12 mouse cellular contexts compared by ENCODE assay signal in the genomic region with DNA sequence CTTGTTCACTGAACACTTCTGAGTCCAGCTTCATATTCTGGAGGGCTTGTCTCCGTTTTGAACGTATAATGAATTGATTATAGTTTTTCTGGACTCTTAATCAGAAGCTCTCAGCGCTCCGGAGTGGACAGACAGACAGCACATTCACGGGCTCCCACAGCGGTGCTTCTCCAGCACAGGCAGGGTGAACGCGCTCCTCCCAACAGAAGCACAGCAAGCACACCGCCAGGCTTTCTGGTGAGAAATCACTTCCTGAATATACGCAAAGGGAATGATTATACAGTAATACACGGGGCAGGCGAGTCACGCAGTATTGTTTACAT.
DNase-seq lines count a peak whose midpoint lies in the region; ATAC-seq and TF ChIP-seq lines count a peak whose summit lies in the region.
"Had no signal": no experiment of that assay in that cellular context is flagged by ENCODE, and none has a peak within 500 bp of the region (broad histone marks: within the 10 kb centered on the region; RNA-seq: fewer than 3 reads in every experiment).

No protein-coding gene starts in this region.

- ATAC-seq in lung, embryonic 14.5 days (ENCODE audit: insufficient read depth), result no peak
- ATAC-seq in forebrain, embryonic 13.5 days, result peak; percentile 88
- peak; percentile 41; the same call in 1 of the 2 replicates for ATAC-seq in hindbrain, embryonic 15.5 days (ENCODE audit: low FRiP score, low read depth)
- no peak for ATAC-seq in liver, postnatal 0 days
- ATAC-seq: activated CD4-positive, CD25-positive, alpha-beta regulatory T cell, adult 4 months had no signal

- no peaks in the 10 kb centered on the region for H3K4me1 ChIP-seq in lung, embryonic 14.5 days (ENCODE audit: insufficient read depth)
- H3K4me1 ChIP-seq in lung, adult 2 months (ENCODE audit: control insufficient read depth, insufficient read depth, low read length), result no peaks in the 10 kb centered on the region; the same call in 1 of the 2 replicates
- H3K4me1 ChIP-seq in forebrain, embryonic 13.5 days, result peaks cover 44% of the 10 kb centered on the region
- peaks cover 23% of the 10 kb centered on the region for H3K4me1 ChIP-seq in hindbrain, embryonic 15.5 days (replicated peaks)
- no peaks in the 10 kb centered on the region for H3K4me1 ChIP-seq in liver, postnatal 0 days (ENCODE audit: insufficient read depth)

- DNase-seq in lung, embryonic 14.5 days, result peak; percentile 36
- DNase-seq in lung, adult 2 months, result no peak
- DNase-seq in retina, embryonic 14.5 days (ENCODE audit: low spot score), result peak; percentile 75
- no peak for DNase-seq in liver, postnatal 0 days
- no peak for DNase-seq in gastrocnemius, postnatal 10 days
- DNase-seq: cerebellum, adult 2 months; heart, adult 2 months; kidney, adult 18-20 months; lung, adult 18-20 months had no signal

- H3K4me3 ChIP-seq in lung, embryonic 14.5 days (ENCODE audit: low read depth, low read length), result no peak overlapping the region
- no peak overlapping the region for H3K4me3 ChIP-seq in lung, adult 2 months (replicated peaks; ENCODE audit: extremely low read depth, low read depth, low read length)
- H3K4me3 ChIP-seq in forebrain, embryonic 13.5 days, result peak overlapping the region; percentile 14; the same call in 1 of the 2 replicates
- H3K4me3 ChIP-seq in hindbrain, embryonic 15.5 days, result no peak overlapping the region
- no peak overlapping the region for H3K4me3 ChIP-seq in liver, postnatal 0 days (ENCODE audit: low read depth, low read length)
- H3K4me3 ChIP-seq: heart, adult 2 months had no signal

- no peak overlapping the region for H3K27ac ChIP-seq in lung, embryonic 14.5 days (ENCODE audit: low read depth)
- H3K27ac ChIP-seq in forebrain, embryonic 13.5 days, result peak overlapping the region; percentile 85
- peak overlapping the region; percentile 36 for H3K27ac ChIP-seq in hindbrain, embryonic 15.5 days (replicated peaks)
- H3K27ac ChIP-seq in liver, postnatal 0 days (ENCODE audit: low read depth), result no peak overlapping the region
- H3K27ac ChIP-seq: heart, adult 2 months had no signal

- peak overlapping the region; percentile 28; the same call in 1 of the 2 replicates for H3K4me2 ChIP-seq in lung, embryonic 14.5 days
- H3K4me2 ChIP-seq in forebrain, embryonic 13.5 days, result peak overlapping the region; percentile 53
- peak overlapping the region; percentile 13; the same call in 1 of the 2 replicates for H3K4me2 ChIP-seq in hindbrain, embryonic 15.5 days
- no peak overlapping the region for H3K4me2 ChIP-seq in liver, postnatal 0 days (ENCODE audit: low read depth, low read length)

- no peak for TF ChIP-seq CTCF in lung, embryonic 14.5 days (IDR thresholded peaks at IDR 0.05; ENCODE audit: low read depth)
- TF ChIP-seq CTCF in lung, adult 2 months (IDR thresholded peaks at IDR 0.05; ENCODE audit: insufficient read depth, low read length), result no peak
- no peak for TF ChIP-seq CTCF in liver, postnatal 0 days (IDR thresholded peaks at IDR 0.05; ENCODE audit: low read depth)

- TF ChIP-seq EP300 in liver, postnatal 0 days (IDR thresholded peaks at IDR 0.05; ENCODE audit: low read depth), result no peak

- H3K9me3 ChIP-seq in lung, embryonic 14.5 days (ENCODE audit: low read depth, low read length), result no peaks in the 10 kb centered on the region
- H3K9me3 ChIP-seq in forebrain, embryonic 13.5 days (replicated peaks), result no peaks in the 10 kb centered on the region
- H3K9me3 ChIP-seq in hindbrain, embryonic 15.5 days, result no peaks in the 10 kb centered on the region
- no peaks in the 10 kb centered on the region for H3K9me3 ChIP-seq in liver, postnatal 0 days (ENCODE audit: low read length)

- no peak overlapping the region for H3K9ac ChIP-seq in lung, embryonic 14.5 days
- peak overlapping the region; percentile 37 for H3K9ac ChIP-seq in forebrain, embryonic 13.5 days
- no peak overlapping the region for H3K9ac ChIP-seq in hindbrain, embryonic 15.5 days
- H3K9ac ChIP-seq in liver, postnatal 0 days (replicated peaks), result no peak overlapping the region

- no peak for TF ChIP-seq POLR2A in lung, adult 2 months (IDR thresholded peaks at IDR 0.05; ENCODE audit: borderline replicate concordance, extremely low read depth, low read depth, low read length)

- H3K27me3 ChIP-seq in lung, embryonic 14.5 days (ENCODE audit: insufficient read depth, low read length), result no peaks in the 10 kb centered on the region
- peaks cover 31% of the 10 kb centered on the region for H3K27me3 ChIP-seq in forebrain, embryonic 13.5 days
- H3K27me3 ChIP-seq in hindbrain, embryonic 15.5 days, result no peaks in the 10 kb centered on the region
- H3K27me3 ChIP-seq in liver, postnatal 0 days (ENCODE audit: insufficient read depth, low read length), result no peaks in the 10 kb centered on the region

- WGBS in lung, embryonic 14.5 days, result 37% methylated on average over 13 of the region's 13 CpGs
- WGBS in lung, adult 2 months, result 54% methylated on average over 13 of the region's 13 CpGs
- 4% methylated on average over 13 of the region's 13 CpGs for whole genome bisulfite sequencing in forebrain, embryonic 13.5 days
- WGBS in hindbrain, embryonic 15.5 days, result 19% methylated on average over 13 of the region's 13 CpGs
- WGBS in liver, postnatal 0 days (ENCODE audit: insufficient replicate concordance), result 77% methylated on average over 13 of the region's 13 CpGs

- no peaks in the 10 kb centered on the region for H3K36me3 ChIP-seq in lung, embryonic 14.5 days (ENCODE audit: insufficient read depth)
- H3K36me3 ChIP-seq in forebrain, embryonic 13.5 days (ENCODE audit: poor library complexity, severe bottlenecking), result no peaks in the 10 kb centered on the region
- no peaks in the 10 kb centered on the region for H3K36me3 ChIP-seq in hindbrain, embryonic 15.5 days
- no peaks in the 10 kb centered on the region for H3K36me3 ChIP-seq in liver, postnatal 0 days (replicated peaks; ENCODE audit: insufficient read depth, low read length)

Comparison
In these comparisons a context has a peak if more than half of its experiments do, and no peak if none do; other contexts are left out.
1. DNase-seq: peak in lung, embryonic 14.5 days (single experiment) and retina, embryonic 14.5 days (single experiment); none in lung, adult 2 months (single experiment), liver, postnatal 0 days (single experiment) and gastrocnemius, postnatal 10 days (single experiment).
2. ATAC-seq: peak in forebrain, embryonic 13.5 days (single experiment) and hindbrain, embryonic 15.5 days (single experiment); none in lung, embryonic 14.5 days (single experiment) and liver, postnatal 0 days (single experiment).
3. H3K27ac ChIP-seq: peak in forebrain, embryonic 13.5 days (single experiment) and hindbrain, embryonic 15.5 days (single experiment); none in lung, embryonic 14.5 days (single experiment) and liver, postnatal 0 days (single experiment).